Mouse (Mus musculus) cerebellum, adult 2 months (tissue): ENCODE measurements at regions not wholly inside any gene's neighbourhood (a gene's known extent, or its start where the extent isn't known, plus 50 kb on each side); places are given as distances from the start of the nearest gene placed in this dataset.

Source experiments
- DNase-seq, 2 experiments: peaks; one replicate each; pipeline ENCODE4 v3.0.0; 2021
- H3K27ac ChIP-seq: fragments of 200-500 bp; 2 replicates; pipeline ENCODE4 v1.5.1; 2012; ENCODE audit warnings: low read length, control low read depth, inconsistent platforms; ENCODE audit not compliant: insufficient read depth
- H3K27me3 ChIP-seq: fragments of 200-500 bp; 2 replicates; pipeline ENCODE4 v1.6.1; 2012; ENCODE audit warnings: inconsistent platforms, mild to moderate bottlenecking, low read length, moderate library complexity; ENCODE audit not compliant: control insufficient read depth, insufficient read depth
- H3K4me1 ChIP-seq: fragments of 200-500 bp; 2 replicates; pipeline ENCODE4 v1.6.1; 2011; ENCODE audit warnings: low read length; ENCODE audit not compliant: control insufficient read depth, insufficient read depth
- H3K4me3 ChIP-seq: fragments of 200-500 bp; replicated peaks from 2 replicates; pipeline ENCODE3; 2011; ENCODE audit warnings: mild to moderate bottlenecking, low read depth, low read length, control low read depth; ENCODE audit not compliant: insufficient read depth
- CTCF ChIP-seq: fragments of 200-500 bp; IDR thresholded peaks from 2 replicates; pipeline ENCODE4 v1.5.1; 2011; ENCODE audit warnings: low read depth, mild to moderate bottlenecking, control low read depth, low read length, moderate library complexity, borderline replicate concordance; ENCODE audit not compliant: insufficient read depth
- POLR2A ChIP-seq: fragments of 200-500 bp; IDR thresholded peaks from 2 replicates; pipeline ENCODE4 v1.6.1; 2011; ENCODE audit warnings: low read length, control low read depth, borderline replicate concordance; ENCODE audit not compliant: insufficient read depth
- WGBS: fragments of 180-500 bp; shearing (Covaris S2); methylation state at CpG from one replicate; pipeline ENCODE4 v1.1.7; 2018; 5-methylcytosine and 5-hydroxymethylcytosine counted together

DNA sequence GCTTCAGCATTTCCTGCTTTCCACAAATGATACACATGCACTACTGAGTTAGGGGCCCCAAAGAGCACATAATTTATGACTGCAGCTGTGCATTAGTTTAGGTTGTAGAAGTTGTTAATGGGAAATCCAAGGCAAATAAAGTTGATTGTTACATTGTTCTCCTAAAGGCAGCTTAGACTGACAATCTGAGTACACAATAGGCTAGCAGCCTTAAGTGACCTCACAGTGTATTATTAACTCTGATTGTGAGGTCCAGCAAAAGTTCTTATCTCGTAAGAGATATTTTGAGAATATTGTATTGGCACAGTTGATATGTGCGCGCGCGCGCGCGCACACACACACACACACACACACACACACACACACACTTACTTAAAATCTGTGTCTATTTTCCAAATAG lies 70.5 kb upstream of the Yae1d1 start:
- no peak for DNase-seq
- Histone ChIP-seq H3K27ac (no peak overlapping the region), H3K27me3 (no peaks in the 10 kb centered on the region), H3K4me3 (no peak overlapping the region), H3K4me1 (no peaks in the 10 kb centered on the region)
- TF ChIP-seq POLR2A (no peak), CTCF (no peak)
- WGBS = 98% methylated on average over 8 of the region's 8 CpGs

DNA sequence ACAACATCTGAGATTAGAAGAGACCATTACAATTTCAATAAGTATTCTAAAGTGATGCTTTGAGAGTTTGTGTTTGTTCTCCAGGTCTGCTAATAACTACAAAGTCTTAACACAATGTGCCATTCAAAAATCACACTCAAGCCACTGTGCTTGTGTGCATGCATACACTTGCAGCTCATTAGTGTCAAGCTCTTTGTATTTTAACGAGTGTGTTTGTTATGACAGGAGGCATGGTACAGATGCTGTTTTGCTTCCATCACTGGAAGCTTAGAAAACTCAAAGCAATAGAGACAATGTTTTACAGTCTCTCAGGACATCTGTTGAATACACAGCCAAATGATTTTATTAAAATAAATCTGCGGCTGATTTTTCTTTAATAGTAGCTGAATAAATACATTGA lies 67.1 kb upstream of the Yae1d1 start:
- TF ChIP-seq POLR2A = no peak
- TF ChIP-seq CTCF = no peak
- WGBS = 42% methylated on average over 2 of the region's 2 CpGs
- no peak for DNase-seq
- Histone ChIP-seq H3K4me3 (no peak overlapping the region), H3K27ac (no peak overlapping the region), H3K27me3 (no peaks in the 10 kb centered on the region), H3K4me1 (no peaks in the 10 kb centered on the region)

DNA sequence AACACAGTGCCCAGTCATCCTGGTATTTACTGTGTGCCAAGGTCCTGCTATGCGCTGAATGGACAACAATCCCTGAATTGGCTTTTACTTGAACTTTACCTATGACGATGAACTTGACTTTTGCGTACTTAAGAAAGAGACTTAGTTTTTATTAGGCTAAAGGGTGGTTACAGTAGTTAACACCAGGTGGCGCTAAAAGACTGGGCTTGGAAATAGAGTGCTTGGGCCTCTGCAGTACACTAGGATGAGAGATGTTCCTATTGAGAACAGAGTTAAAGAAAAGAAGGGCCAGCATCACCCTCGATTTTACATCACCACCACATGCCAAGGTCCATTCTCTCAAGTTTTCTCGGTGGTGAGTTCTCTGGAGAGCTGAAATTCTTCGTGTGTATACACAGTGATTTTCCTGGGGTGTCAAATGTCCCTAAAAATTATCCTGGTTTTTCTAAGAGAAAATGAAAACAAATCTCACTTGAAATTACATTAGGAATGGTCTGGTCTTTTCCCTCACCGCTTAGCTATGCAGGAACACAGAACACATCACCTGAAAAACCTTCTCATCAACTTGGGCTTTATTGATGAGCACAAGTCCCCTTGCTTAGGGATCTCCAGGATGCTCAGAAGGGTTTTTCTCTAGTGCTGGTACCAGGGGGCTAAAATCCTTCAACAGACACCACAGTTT lies 64.2 kb upstream of the Yae1d1 start:
- TF ChIP-seq POLR2A (no peak), CTCF (peak; percentile 50; the same call in 1 of the 2 replicates)
- H3K4me3 ChIP-seq = no peak overlapping the region
- no peaks in the 10 kb centered on the region for H3K4me1 ChIP-seq
- peak; percentile 28 to 58 for DNase-seq
- WGBS = 25% methylated on average over 8 of the region's 8 CpGs
- H3K27me3 ChIP-seq = no peaks in the 10 kb centered on the region
- no peak overlapping the region for H3K27ac ChIP-seq

DNA sequence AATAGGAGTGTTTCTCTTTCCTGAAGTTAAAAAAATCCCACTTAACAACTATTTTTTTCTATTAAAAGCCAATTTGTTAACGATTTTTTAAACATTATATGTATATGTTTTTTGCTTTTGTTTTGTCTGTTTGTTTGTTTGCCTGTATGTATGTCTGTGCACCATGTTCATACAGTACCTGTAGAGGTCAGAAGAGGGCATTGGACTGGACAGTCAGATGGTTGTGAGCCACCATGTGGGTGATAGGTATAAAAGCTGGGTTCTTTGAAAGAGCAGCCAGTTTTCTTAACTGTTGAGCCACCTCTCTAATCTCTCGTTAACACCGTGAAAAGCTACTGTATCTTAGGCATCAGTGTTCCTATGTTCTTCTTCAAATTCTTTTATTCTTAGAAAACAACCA lies 63.7 kb upstream of the Yae1d1 start:
- TF ChIP-seq CTCF (no peak), POLR2A (no peak)
- no peak overlapping the region for H3K27ac ChIP-seq
- WGBS = 67% methylated on average over 3 of the region's 3 CpGs
- H3K27me3 ChIP-seq = no peaks in the 10 kb centered on the region
- H3K4me3 ChIP-seq = no peak overlapping the region
- no peaks in the 10 kb centered on the region for H3K4me1 ChIP-seq
- DNase-seq = no peak

DNA sequence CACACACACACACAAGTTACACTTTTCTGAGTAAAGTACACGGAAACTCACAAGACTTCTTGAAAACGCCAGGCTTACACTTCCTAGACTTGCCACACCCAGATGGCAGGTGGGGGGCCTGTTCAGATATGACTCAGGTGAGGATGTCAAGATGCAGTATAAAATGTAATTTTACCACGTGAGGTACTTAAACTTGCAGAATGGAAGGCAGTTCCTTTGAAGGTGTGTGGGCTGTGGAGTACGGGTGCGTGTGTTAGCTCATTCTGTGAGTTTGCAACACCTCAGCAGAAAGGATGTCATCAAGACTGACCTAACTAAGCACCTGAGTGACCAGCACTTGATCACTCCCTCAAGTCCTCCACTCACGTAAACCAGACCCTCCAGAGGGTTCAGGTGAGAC lies 50.0 kb upstream of the Yae1d1 start:
- DNase-seq = no peak
- H3K4me1 ChIP-seq = no peaks in the 10 kb centered on the region
- no peak overlapping the region for H3K27ac ChIP-seq
- no peak overlapping the region for H3K4me3 ChIP-seq
- TF ChIP-seq POLR2A (no peak), CTCF (no peak)
- no peaks in the 10 kb centered on the region for H3K27me3 ChIP-seq
- 91% methylated on average over 6 of the region's 6 CpGs for WGBS
